Mouse (Mus musculus) MEL-GATA-1-ER (cell line): Measurements from ENCODE around the gene Mcrs1.
"Not testable (repeated sequence)": the region's sequence is repeated elsewhere in the genome, so short reads cannot be mapped to it uniquely, and the experiment has no call there.

Experiments used
- DNase-seq: peaks from one replicate; pipeline ENCODE4 v3.0.0-alpha.2; 2012; ENCODE audit warnings: low read depth; ENCODE audit errors: extremely low read depth

Gene Mcrs1

DNA sequence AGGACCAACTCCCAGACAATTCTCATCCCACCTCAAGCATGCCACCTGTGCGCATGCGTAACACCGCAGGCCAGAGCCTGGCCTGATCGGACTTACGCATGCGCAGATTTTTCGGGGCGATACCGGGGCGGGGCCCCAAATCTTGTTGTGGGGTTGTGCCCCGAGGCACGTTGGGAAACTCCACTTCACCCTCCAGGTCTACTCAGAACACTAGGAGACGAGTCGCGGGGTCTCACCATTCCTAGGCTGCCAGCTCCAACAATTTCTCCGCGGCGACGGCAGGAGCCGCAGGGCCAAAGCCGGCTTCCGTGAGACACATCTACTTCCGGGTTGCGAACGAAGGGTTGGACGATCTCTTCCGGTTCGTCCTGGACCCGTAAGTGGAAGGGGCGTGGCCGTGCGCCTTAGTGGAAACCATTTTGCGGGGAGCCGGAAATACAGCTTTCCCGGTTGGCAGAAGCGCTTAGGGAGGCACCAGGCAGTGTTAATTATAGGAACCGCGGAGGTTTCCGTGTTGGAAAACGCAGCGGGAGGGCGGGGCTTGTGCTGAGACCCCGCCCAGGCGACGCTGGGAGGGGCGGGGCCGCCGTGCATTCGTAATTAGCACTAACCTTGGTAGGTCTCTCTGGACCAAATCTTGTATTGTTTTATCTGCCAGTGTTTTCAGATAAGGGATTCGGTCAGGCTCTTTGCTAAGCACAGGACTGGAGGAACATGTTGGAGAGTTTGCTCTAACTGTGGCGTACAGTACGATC lies at the start of gene Mcrs1:
Mcrs1 (minus strand) TSS at position 336 of the 755 bp plus-strand sequence.
- DNase-seq: peak; percentile 99

DNA sequence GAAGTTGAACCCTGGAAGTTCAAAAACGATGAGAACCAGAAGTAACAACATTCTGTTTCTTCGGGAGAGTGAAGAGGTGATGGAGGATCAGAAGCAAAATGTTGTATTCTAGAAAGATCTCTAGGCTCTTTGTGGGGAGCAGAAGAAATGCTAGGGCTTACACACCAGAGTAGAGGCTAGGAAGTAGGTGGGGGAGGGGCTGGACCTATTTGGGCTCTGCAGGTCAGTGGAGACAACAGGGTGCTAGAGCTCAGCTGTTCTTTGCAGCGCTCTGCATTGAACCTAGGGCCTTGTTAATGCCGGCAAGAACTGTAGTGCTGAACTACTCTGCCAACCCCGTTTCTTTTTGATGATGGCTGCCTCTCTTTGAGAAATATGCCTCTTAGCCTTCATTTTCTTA lies 44.5 kb upstream of the Mcrs1 start:
- no peak for DNase-seq

DNA sequence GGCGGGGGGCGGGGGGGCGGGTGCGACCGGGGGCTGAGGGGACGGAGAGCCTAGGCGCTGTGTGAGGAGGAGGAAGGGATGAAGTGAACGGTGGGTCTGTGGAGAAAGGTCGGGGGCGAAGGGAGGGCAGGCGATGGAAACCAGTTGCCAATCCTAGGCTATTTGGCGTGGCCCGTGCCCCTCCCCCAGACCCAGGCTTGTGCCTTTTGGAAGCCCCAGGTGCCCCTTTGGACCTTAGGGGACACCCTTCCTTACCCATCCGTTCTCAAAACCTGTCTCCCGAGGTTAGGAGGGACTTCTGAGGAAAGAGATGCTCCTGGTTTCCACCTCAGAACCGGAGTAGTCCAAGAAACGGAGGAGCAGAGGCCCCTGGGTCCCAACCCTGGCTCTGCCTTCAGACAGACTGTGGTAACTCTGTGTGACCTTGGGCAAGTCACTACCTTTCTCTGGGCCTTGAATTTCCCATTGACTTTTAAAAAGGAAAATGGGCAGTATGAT lies 43.8 kb upstream of the Mcrs1 start, which contains the start of gene Fam186b:
Fam186b (minus strand) TSS at position 405 of the 498 bp plus-strand sequence.
- DNase-seq: no peak

DNA sequence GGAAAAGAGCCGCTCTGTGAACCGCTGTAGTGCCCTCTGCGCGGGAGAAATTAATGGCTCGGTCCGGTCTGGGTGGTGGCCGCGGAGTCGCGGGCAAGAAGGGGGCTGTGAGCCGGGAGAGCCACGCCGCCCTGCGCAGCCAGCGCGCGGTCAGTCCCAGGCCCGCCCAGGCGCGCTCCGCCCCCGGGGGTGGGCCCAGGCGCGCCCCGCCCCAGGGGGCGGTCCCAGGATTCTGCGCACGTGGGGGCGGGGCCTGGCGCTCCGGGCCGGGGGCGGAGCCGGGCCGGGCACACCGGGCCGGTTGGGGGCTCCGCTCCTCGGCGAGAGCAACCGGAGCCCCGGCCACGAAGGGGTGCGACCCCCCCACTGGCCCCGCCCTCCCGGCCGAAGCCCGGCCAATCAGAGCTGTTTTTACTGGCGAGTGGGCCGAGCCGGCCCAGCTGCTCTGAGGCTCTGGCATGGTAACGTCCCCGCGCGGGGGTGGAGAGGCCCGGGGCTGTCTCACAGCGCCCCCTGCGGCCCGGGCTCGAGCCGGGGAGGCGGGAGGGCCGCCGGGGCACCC lies 43.1 kb upstream of the Mcrs1 start, which contains the start of gene Prpf40b:
Prpf40b (plus strand) TSS at position 275 of the 562 bp plus-strand sequence.
- DNase-seq: peak; percentile 65

DNA sequence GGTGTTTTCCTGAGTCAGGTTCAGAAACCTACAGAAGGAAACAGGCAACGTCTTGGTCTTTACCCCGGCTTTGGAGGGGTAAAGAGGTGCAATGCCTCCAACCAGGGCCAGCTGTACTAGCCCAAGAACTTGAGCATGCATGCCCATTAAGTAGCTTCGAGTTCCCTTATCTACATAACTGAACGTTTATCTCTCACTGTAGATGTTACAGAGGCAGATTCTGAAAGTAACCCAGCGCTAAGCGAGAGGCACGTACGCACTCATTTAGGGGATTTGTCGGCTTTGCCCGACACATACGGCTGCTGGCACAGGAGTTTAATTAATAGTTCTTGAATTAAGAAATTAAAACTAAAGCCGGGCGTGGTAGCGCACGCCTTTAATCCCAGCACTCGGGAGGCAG lies 42.5 kb upstream of the Mcrs1 start:
- peak; percentile 36 for DNase-seq

DNA sequence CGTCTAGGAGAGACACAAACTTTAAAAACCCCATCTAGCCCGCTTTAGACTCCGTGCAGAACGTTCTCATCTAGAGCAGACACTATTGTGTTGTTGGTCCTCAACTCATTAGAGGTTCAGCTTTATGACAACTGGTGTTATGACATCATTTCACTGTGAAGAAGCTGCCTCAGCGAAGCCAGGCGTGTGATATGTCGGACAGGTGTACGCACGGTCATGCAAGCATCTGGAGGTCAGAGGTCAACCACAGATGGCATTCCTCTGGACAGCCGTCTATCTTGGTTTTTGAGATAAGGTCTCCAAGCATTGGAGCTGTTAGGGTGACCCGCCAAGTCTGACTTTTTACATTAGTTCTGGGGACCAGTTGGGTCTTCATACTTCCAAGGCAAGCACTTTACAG lies 38.8 kb upstream of the Mcrs1 start:
- no peak for DNase-seq

DNA sequence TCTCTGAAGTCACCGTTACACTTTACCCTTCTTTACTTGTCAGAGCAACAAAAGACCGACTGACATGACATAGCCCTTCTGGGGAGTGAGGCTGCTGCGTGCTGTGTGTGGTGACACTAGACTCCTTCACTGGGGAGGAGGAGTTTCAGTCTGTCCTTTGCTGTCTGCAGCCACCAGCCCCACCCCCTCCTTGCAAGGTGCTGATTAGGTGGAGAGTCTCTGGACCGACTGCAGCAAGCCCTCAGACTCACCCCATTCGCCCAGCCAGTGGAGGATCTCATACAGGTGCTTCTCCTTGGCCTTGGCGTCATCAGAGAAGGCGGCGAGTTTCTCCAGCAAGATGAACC lies 33.4 kb upstream of the Mcrs1 start:
- no peak for DNase-seq

DNA sequence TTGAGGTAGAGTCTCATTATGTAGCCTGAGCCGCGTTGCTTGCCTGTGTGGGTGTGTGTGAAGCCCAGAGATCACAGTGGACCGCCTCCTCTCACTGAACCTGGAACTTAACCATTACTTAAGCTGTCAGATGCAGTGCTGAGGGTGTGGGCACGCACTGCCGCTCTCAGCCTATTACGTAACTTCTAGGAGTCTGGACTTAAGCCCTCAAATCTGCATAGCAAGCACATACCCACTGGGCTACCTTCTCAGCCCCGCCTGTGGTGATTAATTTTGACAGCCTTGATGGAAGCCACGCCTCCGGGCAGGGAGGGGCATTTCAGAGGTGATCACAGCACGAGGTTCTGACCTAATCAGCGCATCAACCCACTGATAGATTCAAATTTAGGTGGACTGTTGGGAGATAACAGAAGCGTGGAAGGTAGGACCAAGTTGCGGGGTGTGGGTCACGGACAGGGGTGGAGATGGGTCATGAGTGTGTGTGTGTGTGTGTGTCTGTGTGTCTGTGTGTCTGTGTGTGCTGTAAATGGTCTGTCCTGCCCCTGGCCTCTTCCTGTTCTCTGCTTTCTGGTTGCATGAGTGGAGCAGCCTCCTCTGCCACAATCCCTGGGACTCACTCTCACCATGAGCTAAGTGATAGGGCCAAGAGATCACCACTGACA lies 32.9 kb upstream of the Mcrs1 start:
- no peak for DNase-seq

DNA sequence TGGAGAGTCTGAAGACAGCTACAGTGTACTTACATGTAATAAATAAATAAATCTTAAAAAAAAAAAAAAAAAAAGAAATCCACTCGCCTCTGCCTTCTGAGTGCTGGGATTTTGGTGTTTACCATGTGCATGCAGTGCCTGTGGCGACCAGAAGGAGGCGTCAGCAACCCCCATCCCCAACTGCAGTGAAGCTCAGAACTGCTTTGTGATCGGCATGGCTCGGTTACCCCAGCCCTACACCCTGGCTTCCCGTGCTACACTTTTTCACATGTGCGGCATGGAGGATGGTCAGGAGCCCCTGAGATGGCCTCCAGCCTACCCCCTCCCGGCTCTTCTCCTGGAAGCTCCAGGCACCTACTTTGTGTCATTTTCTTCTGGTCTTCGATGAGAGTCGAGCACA lies 31.7 kb upstream of the Mcrs1 start:
- no peak for DNase-seq

DNA sequence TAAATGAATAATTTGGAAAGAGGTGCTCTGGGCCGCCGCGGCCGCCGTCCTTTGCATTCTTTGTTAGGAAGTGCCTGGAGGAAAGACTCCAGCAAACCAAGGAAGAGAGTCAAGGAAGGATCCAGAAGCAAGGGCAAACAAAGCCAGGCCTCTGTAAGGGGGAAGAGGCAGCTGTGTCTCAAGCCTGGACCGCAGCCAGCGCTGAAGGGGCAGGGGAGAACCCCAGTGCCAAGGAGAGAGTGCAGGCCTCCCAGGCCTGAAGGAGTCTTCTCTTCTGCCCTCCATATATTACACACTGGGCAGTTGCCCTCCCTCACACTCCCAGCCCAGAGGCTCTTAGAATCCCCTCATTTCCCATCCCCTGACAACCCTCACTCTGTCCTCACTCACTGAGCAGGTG lies 26.5 kb upstream of the Mcrs1 start:
- DNase-seq: no peak

DNA sequence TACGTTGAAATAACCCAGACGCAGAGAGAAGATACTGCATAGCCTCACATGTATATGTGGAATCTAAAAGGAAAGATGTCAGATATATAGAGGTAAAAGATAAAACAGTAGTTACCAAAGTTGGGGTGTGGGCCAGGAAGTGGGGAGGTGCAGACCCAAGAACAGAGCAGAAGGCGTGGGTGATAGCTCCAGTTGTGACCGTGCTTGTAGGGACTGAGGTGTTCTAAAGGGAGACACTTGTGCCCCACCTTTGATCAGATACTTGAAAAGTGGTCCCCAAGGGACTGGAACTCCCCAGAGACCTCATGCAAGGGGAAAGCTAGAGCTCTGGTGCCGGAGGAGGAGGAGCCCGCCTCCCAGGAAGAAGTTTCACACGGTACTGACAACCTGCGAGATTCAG lies 24.3 kb upstream of the Mcrs1 start:
- DNase-seq: no peak

DNA sequence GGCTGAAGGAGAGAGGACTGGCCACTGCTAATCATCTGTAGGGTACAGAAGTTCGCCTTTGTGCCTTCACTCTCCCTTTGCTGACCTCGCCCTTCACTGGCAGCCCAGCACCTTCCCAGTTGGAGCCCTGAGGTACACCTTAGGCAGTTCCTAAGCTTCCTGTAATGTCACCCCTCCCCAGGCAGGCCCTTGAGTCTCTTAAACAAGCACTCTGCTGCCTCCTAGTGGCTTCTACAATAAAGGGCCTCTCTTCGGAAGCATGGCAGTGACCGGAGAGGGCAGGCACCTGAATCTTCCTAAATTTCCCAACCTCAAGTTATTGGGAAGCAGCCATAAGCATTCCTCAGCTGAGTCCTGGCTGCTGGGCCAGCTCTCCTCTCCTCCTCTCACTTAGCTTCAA lies 13.9 kb upstream of the Mcrs1 start:
- peak; percentile 80 for DNase-seq

DNA sequence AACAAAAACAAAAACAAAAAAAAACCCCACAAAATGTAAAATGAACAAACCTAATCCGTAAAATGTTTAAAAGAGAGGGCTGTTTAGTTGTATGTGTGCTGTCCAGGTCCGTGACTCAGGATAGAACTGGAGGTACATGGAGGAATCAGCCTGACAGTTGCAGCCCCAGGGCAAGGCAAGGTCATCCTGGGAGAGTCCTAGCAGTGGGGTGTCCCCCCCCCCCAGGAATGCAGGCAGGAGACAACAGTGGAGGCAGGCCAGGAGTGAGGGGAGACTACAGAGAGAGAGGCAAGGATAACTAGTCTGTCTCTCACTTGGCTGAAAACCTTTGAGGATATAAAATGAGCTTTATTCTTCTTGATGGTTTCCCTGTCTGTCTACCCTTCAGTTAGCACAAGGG lies 12.6 kb upstream of the Mcrs1 start:
- DNase-seq: no peak

DNA sequence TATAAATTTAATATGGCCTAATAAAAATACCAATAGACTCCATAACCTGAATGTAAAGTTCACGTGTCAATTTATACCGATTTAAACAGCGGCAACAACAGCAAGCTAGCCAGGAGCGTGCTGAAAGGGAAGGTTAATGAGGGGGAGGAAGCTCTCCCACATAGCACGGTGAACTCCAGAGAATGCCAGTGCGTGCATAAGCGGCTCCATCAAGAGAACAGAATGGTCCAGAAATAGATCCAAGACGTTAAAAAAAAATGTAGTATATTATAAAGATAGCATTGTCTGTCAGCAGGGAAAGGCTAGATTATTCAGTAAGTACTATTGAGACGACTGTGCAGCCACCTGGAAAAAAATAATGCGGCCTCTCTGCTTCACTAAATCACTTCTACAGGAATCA lies 10.9 kb upstream of the Mcrs1 start:
- DNase-seq: no peak

DNA sequence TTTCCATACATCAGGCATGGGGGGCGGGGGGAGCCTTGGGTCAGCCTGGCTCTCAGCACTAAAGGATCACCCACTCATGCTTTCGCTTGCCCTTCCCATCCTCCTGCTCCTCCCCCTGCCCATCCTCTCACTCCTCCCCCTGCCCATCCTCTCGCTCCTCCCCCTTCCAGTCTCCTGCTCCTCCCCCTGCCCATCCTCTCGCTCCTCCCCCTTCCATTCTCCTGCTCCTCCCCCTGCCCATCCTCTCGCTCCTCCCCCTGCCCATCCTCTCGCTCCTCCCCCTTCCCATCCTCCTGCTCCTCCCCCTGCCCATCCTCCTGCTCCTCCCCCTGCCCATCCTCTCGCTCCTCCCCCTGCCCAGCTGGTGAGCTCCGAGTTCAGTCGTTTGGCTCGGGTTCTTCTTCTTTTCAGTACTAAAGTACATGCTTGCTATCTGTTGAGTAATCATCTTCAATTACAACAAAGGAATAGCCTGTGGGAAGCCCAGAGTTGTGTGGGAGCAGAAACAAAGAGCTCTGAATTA lies 8.0 kb upstream of the Mcrs1 start:
- DNase-seq: peak; percentile 70

DNA sequence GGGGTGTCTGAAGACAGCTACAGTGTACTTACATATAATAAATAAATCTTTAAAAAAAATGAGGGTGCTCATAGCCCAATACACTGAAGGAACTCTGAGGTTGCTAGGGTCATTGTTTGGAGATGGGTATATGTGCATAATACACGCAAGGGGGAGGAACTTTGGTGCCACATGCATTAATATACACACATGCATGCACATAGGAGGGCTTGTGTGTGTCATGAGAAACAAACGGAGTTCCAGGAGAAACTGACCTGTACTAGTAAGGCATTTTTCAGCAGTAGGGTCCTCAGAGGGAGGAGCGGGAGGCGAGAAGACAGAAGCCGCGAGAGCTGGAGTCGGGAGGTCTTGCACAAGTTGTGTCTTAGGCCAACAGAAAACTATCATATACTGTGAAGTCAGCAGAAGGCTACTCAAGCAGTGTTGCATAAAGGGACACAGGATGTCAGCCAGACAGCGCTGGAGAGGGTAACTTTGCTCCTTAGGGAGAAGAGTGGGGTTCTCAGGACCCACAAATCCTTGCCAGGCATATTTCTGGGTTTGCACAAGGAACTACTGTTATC lies 7.5 kb upstream of the Mcrs1 start:
- no peak for DNase-seq

DNA sequence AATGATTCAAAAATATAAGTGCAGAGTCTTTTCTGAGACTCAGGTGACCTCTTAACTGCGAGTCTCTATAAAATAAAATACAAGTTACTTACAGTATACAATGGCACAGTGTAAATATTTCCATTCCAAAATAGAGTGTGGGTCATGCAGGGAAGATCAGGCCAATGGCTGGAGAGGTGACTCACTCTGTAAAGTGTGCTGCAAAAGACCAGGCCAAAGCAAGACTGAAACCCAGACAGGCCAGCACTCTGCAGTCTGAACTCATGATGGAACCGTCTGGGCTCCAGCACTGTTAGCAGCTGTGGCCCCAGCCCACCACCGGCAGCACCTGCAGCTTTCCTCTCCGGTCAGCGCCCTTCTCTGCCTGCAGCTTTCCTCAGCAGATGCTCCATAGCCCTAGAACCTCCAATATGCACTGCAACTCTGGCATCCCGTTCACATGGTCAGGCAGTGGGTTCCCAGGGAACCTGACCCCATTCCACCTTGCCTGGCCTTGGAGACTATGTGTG lies 3.5 kb upstream of the Mcrs1 start:
- DNase-seq: no peak

DNA sequence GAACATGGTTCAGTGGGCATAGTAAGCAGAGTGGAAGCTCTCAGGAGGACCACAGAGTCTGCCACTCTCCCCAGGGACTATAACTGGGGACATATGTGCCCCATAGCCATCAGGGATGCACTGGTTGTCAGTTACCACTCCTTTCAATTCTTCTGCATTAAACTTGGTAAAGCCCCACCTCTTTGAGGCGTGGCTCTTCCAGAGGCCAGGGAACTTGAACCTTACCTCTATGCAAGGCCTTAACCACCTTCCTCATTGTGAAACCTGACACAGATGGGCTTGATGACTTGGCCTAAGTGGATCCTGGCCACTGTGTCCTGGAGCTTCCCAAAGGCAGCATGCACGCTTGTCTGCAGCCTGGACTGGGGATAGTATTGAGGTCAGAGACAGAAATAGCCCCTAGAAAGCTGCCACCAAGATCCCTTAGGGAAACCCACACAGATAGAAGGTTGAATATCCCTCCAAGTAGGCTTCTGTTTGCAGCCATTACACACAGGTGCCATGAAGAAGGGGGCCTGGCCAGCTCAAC lies 2.8 kb upstream of the Mcrs1 start:
- no peak for DNase-seq

DNA sequence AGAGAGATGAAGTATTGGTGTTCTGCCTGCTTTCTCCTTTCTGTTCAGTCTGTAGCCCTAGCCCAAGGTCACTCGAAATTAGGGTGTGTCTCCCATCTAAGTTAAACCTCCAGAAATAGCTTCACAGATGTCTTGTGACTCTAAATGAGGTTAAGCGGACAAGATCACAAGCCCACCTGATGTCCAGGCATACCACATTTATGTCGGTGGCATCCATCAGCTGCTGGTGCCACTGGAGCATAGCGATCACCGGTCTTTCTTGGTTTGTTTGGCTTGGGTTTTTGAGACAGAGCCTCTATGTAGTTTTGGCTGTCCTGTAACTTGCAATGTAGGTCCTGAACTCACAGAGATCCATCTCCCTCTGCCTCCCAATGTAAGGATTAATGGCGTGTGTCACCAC lies 2.0 kb upstream of the Mcrs1 start:
- DNase-seq: no peak

DNA sequence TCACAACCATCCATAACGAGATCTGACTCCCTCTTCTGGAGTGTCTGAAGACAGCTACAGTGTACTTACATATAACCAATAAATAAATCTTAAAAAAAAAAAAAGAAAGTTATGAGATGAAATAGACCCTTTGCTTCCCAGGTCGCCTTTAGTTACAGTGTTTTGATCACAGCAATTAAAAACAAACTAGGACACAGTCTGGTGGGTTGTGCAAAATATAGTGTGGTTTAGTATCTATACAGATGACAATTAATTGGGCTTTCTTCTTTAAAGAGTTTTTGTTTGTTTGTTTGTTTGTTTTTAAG lies 1.4 kb upstream of the Mcrs1 start:
- not testable (repeated sequence) for DNase-seq

DNA sequence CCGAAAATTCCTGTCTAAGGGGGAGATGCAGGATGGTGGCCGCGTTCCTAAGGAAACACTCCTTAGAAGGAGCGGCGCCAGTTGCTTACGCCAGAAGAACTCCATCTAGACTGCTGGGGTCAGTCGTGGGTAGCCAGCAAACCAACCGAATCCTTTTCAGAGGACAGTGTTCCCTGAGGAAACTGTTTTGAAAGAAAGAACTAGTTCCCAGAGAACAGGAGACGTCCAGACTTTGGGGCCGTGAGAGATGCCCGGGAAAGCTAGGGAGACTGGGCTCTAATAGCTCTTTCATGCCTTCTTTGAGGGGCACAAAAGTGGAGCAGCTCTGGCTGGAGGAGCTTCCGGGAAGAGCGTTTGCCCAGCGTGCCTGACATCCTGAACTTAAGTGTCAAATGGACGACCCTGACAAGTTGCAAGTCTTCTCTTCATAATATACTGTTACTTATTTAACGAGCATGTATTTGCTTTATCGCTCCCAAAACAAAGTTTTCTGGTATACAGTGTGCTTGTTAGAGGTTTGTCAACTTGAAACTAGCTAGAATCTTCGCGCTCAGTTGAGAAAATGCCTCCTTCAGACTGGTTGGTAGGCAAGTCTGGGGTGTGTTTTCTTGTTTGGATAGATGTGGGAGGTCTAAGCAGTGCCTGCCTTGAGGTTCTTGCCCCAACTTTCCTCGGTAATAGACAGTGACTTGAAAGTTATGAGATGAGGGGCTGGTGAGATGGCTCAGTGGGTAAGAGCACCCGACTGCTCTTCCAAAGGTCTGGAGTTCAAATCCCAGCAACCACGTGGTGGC lies 817 bp upstream of the Mcrs1 start:
- peak; percentile 55 for DNase-seq
